Mouse (Mus musculus): ENCODE measurements around the gene Rps6ka2. TPM values are rescaled to one million over a fixed set of nuclear protein-coding genes. Genes with fewer than 3 reads are reported as not detected.

The Rps6ka2 gene
- polyA plus RNA-seq, 1 experiment from 2014 or later, result 8.4 TPM

DNA sequence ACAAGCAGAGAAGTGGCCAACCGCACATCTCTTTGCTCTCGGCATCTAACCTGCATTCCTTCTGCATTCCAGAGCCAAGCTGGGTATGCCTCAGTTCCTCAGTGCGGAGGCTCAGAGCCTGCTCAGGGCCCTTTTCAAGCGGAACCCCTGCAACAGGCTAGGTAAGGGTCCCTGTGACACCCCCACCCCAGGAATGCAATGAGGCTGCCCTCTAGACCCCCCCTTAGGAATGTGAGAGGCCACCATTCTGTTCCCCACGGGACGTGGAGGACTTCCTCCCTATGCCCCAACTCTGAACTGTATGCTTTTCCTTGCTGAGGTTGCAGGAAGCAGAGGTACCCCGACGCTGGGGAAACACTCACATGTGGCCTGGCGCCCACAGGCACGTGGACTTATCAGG is 92.1 kb downstream of the Rps6ka2 start:
- ATAC-seq (replicated peaks; ENCODE audit: low FRiP score, low read depth) (peak; percentile 70), DNase-seq (ENCODE audit: low spot score) (peak; percentile 74)
- H3K4me2 ChIP-seq (ENCODE audit: low read length), result no peak overlapping the region
- no peaks in the 10 kb centered on the region for H3K36me3 ChIP-seq (ENCODE audit: insufficient read depth, low read length)
- H3K4me1 ChIP-seq (replicated peaks; ENCODE audit: insufficient read depth, low read length), result peaks cover 24% of the 10 kb centered on the region
- H3K9ac ChIP-seq (ENCODE audit: low read depth, low read length), result no peak overlapping the region
- no peaks in the 10 kb centered on the region for H3K27me3 ChIP-seq (ENCODE audit: insufficient read depth, low read length)
- no peak overlapping the region for H3K4me3 ChIP-seq (replicated peaks; ENCODE audit: low read depth, low read length)
- no peaks in the 10 kb centered on the region for H3K9me3 ChIP-seq (replicated peaks; ENCODE audit: low read length)
- no peak overlapping the region for H3K27ac ChIP-seq
- 16% methylated on average over 10 of the region's 10 CpGs for WGBS
- no peak for TF ChIP-seq CTCF (IDR thresholded peaks at IDR 0.05; ENCODE audit: low read depth)

DNA sequence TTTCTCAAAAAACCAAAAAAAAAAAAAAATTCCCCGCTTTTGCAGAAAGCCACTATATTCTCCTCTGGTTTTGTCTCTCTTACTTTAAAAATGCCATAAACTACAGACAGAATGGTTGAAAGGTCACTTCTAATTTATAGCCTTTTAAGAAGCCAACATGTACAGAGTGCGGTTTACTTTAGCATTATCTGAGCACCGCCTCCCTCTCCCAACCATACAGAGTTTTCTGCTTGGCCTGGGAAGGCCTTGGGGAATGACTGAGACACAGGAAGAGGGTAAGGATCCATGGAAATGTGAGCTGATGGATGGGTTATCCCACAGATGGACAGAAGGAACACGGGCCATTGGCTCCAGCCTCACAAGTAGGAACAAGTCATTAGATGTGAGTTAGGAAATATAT is 92.7 kb downstream of the Rps6ka2 start:
- H3K4me2 ChIP-seq (ENCODE audit: low read length), result no peak overlapping the region
- no peak overlapping the region for H3K9ac ChIP-seq (ENCODE audit: low read depth, low read length)
- H3K9me3 ChIP-seq (replicated peaks; ENCODE audit: low read length), result no peaks in the 10 kb centered on the region
- DNase-seq (ENCODE audit: low spot score), result peak; percentile 68
- H3K27ac ChIP-seq, result no peak overlapping the region
- ATAC-seq (replicated peaks; ENCODE audit: low FRiP score, low read depth), result no peak
- no peaks in the 10 kb centered on the region for H3K27me3 ChIP-seq (ENCODE audit: insufficient read depth, low read length)
- H3K4me3 ChIP-seq (replicated peaks; ENCODE audit: low read depth, low read length), result no peak overlapping the region
- WGBS, result 43% methylated on average over 4 of the region's 4 CpGs
- no peak for TF ChIP-seq CTCF (IDR thresholded peaks at IDR 0.05; ENCODE audit: low read depth)
- no peaks in the 10 kb centered on the region for H3K36me3 ChIP-seq (ENCODE audit: insufficient read depth, low read length)
- H3K4me1 ChIP-seq (replicated peaks; ENCODE audit: insufficient read depth, low read length), result peaks cover 24% of the 10 kb centered on the region

GRCm38 (mm10) chr17:7264610-7265009 is 94.7 kb downstream of the Rps6ka2 start:
- no peak for DNase-seq (ENCODE audit: low spot score)
- 61% methylated on average over 5 of the region's 5 CpGs for WGBS
- Histone ChIP-seq H3K27me3 (ENCODE audit: insufficient read depth, low read length) (no peaks in the 10 kb centered on the region), H3K4me2 (ENCODE audit: low read length) (no peak overlapping the region), H3K4me1 (replicated peaks; ENCODE audit: insufficient read depth, low read length) (peaks cover 24% of the 10 kb centered on the region), H3K27ac (no peak overlapping the region), H3K9me3 (replicated peaks; ENCODE audit: low read length) (no peaks in the 10 kb centered on the region), H3K4me3 (replicated peaks; ENCODE audit: low read depth, low read length) (no peak overlapping the region), H3K36me3 (ENCODE audit: insufficient read depth, low read length) (no peaks in the 10 kb centered on the region), H3K9ac (ENCODE audit: low read depth, low read length) (no peak overlapping the region)
- no peak for TF ChIP-seq CTCF (IDR thresholded peaks at IDR 0.05; ENCODE audit: low read depth)
- peak; percentile 65; the same call in 1 of the 2 replicates for ATAC-seq (replicated peaks; ENCODE audit: low FRiP score, low read depth)

- no peak for DNase-seq (ENCODE audit: low spot score)
- no peak for TF ChIP-seq CTCF (IDR thresholded peaks at IDR 0.05; ENCODE audit: low read depth)
- ATAC-seq (replicated peaks; ENCODE audit: low FRiP score, low read depth), result no peak
- no peak overlapping the region for H3K4me3 ChIP-seq (replicated peaks; ENCODE audit: low read depth, low read length)
- H3K9ac ChIP-seq (ENCODE audit: low read depth, low read length), result no peak overlapping the region
- no peaks in the 10 kb centered on the region for H3K9me3 ChIP-seq (replicated peaks; ENCODE audit: low read length)
- H3K4me1 ChIP-seq (replicated peaks; ENCODE audit: insufficient read depth, low read length), result peaks cover 18% of the 10 kb centered on the region
- WGBS, result 62% methylated on average over 4 of the region's 4 CpGs
- no peak overlapping the region for H3K27ac ChIP-seq
- H3K27me3 ChIP-seq (ENCODE audit: insufficient read depth, low read length), result no peaks in the 10 kb centered on the region
- no peak overlapping the region for H3K4me2 ChIP-seq (ENCODE audit: low read length)
- no peaks in the 10 kb centered on the region for H3K36me3 ChIP-seq (ENCODE audit: insufficient read depth, low read length)
Measured at GRCm38 (mm10) chr17:7265291-7265690, 95.4 kb downstream of the Rps6ka2 start.

DNA sequence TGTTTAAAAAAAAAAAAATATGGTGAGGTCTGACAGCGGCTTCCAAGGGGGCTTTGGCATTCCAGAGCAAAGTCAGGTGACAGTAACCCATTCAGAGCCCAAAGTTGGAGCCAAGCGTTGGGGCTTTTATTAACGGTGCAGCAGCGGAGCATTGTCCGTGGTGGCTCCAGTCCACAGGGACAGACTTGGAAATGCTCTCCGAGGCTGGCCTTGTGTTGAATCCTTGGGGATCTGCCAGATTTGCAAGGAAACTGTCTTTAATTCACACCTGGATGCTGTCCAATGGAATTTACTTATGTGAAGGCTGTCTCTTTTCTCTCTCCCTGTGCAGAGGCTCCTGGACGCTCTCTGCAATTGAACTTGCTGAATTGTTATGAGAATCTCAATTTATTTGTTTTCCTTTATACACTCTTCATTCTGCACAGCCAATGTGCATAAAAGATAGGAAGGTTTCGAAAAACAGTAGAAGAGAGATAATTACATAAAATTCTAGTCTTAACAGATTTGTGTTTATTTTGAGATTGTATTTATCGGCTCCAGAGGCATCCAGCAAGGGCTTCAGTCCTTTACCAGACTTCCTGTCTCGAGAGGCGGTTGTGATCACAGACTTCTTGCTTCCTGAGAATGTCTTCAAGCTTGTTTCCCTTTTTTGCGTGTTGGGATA is 95.9 kb downstream of the Rps6ka2 start:
- Histone ChIP-seq H3K36me3 (ENCODE audit: insufficient read depth, low read length) (no peaks in the 10 kb centered on the region), H3K27me3 (ENCODE audit: insufficient read depth, low read length) (no peaks in the 10 kb centered on the region), H3K4me3 (replicated peaks; ENCODE audit: low read depth, low read length) (no peak overlapping the region), H3K4me1 (replicated peaks; ENCODE audit: insufficient read depth, low read length) (peaks cover 13% of the 10 kb centered on the region), H3K27ac (no peak overlapping the region), H3K9ac (ENCODE audit: low read depth, low read length) (no peak overlapping the region), H3K4me2 (ENCODE audit: low read length) (no peak overlapping the region), H3K9me3 (replicated peaks; ENCODE audit: low read length) (no peaks in the 10 kb centered on the region)
- no peak for TF ChIP-seq CTCF (IDR thresholded peaks at IDR 0.05; ENCODE audit: low read depth)
- DNase-seq (ENCODE audit: low spot score), result no peak
- 55% methylated on average over 12 of the region's 12 CpGs for WGBS
- no peak for ATAC-seq (replicated peaks; ENCODE audit: low FRiP score, low read depth)

- DNase-seq (ENCODE audit: low spot score) (no peak), ATAC-seq (replicated peaks; ENCODE audit: low FRiP score, low read depth) (no peak)
- Histone ChIP-seq H3K9ac (ENCODE audit: low read depth, low read length) (no peak overlapping the region), H3K27me3 (ENCODE audit: insufficient read depth, low read length) (no peaks in the 10 kb centered on the region), H3K4me2 (ENCODE audit: low read length) (no peak overlapping the region), H3K27ac (no peak overlapping the region), H3K36me3 (ENCODE audit: insufficient read depth, low read length) (no peaks in the 10 kb centered on the region), H3K9me3 (replicated peaks; ENCODE audit: low read length) (no peaks in the 10 kb centered on the region), H3K4me1 (replicated peaks; ENCODE audit: insufficient read depth, low read length) (no peaks in the 10 kb centered on the region), H3K4me3 (replicated peaks; ENCODE audit: low read depth, low read length) (no peak overlapping the region)
- TF ChIP-seq CTCF (IDR thresholded peaks at IDR 0.05; ENCODE audit: low read depth), result no peak
- 86% methylated on average over 2 of the region's 2 CpGs for WGBS
Measured at GRCm38 (mm10) chr17:7267843-7268242, 97.9 kb downstream of the Rps6ka2 start.
